Mouse (Mus musculus): Measurements from ENCODE around the gene Ube2o.

GRCm38 (mm10) chr11:116511301-116511868 is 69.9 kb downstream of the Ube2o start:
- TF ChIP-seq POLR2A (IDR thresholded peaks at IDR 0.05; ENCODE audit: borderline replicate concordance, control insufficient read depth, low read depth, low read length): no peak
- TF ChIP-seq CTCF (IDR thresholded peaks at IDR 0.05; ENCODE audit: control insufficient read depth, insufficient read depth, low read length): no peak

Data from bone marrow, adult 2 months (tissue).